Mouse (Mus musculus) mouse trophoblast stem cell (cell line): ENCODE data around the gene Trex2.
"Not testable (repeated sequence)": the region's sequence is repeated elsewhere in the genome, so short reads cannot be mapped to it uniquely, and the experiment has no call there.

Experiments used
- in situ Hi-C, 2 experiments: fragments of 300-500 bp; cut with MseI, MboI; formaldehyde crosslinking; loops; 2 replicates in 1 of 2; 3 replicates in 1 of 2; pipeline ENCODE4 v1.15.1; 2025

Trex2 gene

GRCm38 (mm10) chrX:73432850-73433249, 2.3 kb downstream of the Trex2 start:
- in situ Hi-C loops = loop anchor here (10.0 to 25.0 kb wide), 3 partner anchors 118 to 421 kb away; no protein-coding TSS in a partner anchor

- in situ Hi-C loops = loop anchor here (10.0 to 25.0 kb wide), 3 partner anchors 115 to 418 kb away; no protein-coding TSS in a partner anchor
These were observed 5.1 kb downstream of the Trex2 start for GRCm38 (mm10) chrX:73430036-73430435.

GRCm38 (mm10) chrX:73412767-73413166, 22.4 kb downstream of the Trex2 start:
- in situ Hi-C loops = loop anchor here in 1 of 2 experiments (10.0 kb wide), 1 partner anchor 88 kb away; no protein-coding TSS in a partner anchor

GRCm38 (mm10) chrX:73410880-73411517, 24.1 kb downstream of the Trex2 start, which contains the start of gene Zfp92:
Gene Zfp92 (plus strand): TSS chrX:73411096.
- in situ Hi-C loops = loop anchor here in 1 of 2 experiments (10.0 kb wide), 1 partner anchor 86 kb away; no protein-coding TSS in a partner anchor

- in situ Hi-C loops = no loop called here
These were observed 33.5 kb downstream of the Trex2 start for GRCm38 (mm10) chrX:73401616-73402015.

GRCm38 (mm10) chrX:73400951-73401350, 34.2 kb downstream of the Trex2 start:
- in situ Hi-C loops = no loop called here

GRCm38 (mm10) chrX:73398636-73399035, 36.5 kb downstream of the Trex2 start, which contains the start of gene Gm18336:
Gene Gm18336 (minus strand): TSS chrX:73398736.
- in situ Hi-C loops = not testable (repeated sequence)

GRCm38 (mm10) chrX:73396446-73396845, 38.7 kb downstream of the Trex2 start:
- in situ Hi-C loops = no loop called here

GRCm38 (mm10) chrX:73391481-73391880, 43.7 kb downstream of the Trex2 start:
- in situ Hi-C loops = no loop called here

GRCm38 (mm10) chrX:73384924-73385323, 50.2 kb downstream of the Trex2 start:
- in situ Hi-C loops = no loop called here

GRCm38 (mm10) chrX:73384419-73384818, 50.7 kb downstream of the Trex2 start:
- in situ Hi-C loops = no loop called here
